Mouse (Mus musculus) erythroblast, adult 5-6 weeks (primary cell): ENCODE data around the gene Esrrb. TPM values are rescaled to one million over a fixed set of nuclear protein-coding genes. Genes with fewer than 3 reads are reported as not detected.

Experiments used
- ATAC-seq: replicated peaks from 2 replicates; pipeline ENCODE4 v1.8.0; 2016; ENCODE audit warnings: moderate number of reproducible peaks, mild to moderate bottlenecking, moderate TSS enrichment, inconsistent platforms; ENCODE audit not compliant: poor library complexity, low FRiP score, severe bottlenecking
- total RNA-seq, 2 experiments: library from RNA; stranded (forward) in 1 of 2; stranded (reverse) in 1 of 2; fragments of 150-400 nt in 1 of 2; fragments of 200-764, 138-1000 nt in 1 of 2; gene quantifications; 2 replicates each; pipeline versions ENCODE4 v1.2.3 to v1.2.4; 2015 to 2017; ENCODE audit warnings: low replicate concordance in 2 of 2

The Esrrb gene
- total RNA-seq, 2 experiments from 2014 or later: not detected

DNA sequence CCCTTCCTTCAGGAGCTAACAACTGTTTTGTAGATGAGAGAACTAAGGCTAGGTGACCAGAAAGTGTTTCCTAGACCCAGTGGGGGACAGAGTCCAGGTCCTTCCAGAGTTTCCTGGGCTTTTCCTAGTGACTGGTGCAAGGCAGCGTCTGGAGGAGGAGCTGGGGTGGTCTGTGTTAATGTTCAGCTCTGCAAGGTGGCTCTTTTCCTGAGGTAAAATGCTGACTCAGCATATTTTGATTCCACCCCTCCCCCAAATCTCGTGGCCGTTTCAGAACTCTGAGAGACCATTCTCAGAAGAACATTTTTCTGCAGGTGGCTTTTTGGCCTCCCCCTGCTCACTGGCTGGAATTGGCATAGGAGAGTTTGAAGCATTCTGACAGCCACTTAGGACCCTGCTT lies 127.1 kb downstream of the Esrrb start:
- no peak for ATAC-seq

DNA sequence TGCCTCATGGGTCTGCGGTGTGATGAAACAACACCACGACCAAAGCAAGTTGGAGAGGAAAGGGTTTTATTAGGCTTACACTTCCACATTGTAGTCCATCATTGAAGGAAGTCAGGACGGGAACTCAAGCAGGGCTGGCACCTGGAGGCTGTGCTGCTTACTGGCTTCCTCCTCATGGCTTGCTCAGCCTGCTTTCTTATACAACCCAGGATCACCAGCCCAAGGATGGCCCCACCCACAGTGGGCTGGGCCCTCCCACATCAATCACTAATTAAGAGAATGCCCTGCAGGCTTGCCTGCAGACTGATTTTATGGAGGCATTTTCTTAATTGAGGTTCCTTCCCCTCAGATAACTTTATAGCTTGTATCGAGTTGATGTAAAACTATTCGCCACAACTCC lies 129.1 kb downstream of the Esrrb start:
- no peak for ATAC-seq

DNA sequence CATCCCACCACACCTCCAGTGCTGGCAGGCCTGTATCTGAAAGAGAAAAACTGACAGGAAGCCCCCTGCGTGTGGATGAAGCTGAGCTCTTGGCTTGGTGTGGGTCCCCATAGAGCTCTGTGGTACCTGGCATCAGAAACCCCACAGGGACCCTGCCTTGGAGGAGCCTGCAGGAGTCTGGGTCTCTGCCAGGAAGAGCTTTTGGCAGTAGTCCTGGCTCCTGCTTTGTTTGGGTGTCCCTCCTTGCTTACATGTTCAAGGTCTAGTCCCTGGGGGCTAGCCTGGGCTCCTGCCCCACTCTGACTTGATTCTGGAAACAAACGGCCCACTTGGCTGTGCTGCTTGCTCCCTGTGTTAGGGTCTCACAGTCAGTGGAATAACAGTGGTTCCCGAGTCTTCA lies 130.6 kb downstream of the Esrrb start:
- ATAC-seq: no peak

DNA sequence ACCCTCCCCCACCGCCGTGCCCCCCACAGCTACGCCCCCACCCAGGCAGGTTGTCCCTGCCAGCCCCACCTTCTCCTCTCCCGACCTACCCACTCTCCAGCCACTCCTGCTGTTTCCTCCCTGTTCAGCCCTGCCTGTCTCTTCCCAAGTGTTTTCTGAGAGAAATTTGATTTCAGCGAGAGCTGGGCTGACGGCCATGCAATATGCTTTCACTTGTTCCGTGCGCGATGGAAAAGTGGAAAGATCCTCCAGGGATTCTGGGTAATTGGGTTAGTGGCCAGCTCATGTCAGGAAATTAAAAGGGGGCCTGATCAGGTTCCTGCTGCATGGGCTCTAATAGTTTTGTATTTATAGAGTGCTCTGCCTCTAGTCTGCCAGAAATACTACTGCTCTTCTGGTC lies 131.9 kb downstream of the Esrrb start:
- no peak for ATAC-seq

DNA sequence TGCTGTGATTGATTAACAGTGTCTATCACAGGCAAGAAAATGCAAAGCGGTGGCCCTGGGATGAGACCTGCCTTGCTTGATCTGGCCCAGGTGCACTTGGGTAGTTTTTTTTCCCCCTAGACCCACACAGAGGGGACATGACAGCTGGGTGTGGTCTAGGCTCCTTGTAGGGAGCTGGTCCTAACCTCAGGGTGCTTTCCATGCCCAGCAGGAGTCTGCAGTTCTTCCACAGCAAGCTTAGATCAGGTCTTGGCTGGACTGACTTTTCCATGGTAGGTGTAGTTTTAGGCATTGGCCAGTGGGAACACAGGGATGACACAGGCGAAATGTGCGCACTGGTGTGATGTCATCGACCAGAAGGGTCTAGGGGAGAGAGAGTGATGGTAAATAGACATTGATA lies 136.2 kb downstream of the Esrrb start:
- no peak for ATAC-seq

DNA sequence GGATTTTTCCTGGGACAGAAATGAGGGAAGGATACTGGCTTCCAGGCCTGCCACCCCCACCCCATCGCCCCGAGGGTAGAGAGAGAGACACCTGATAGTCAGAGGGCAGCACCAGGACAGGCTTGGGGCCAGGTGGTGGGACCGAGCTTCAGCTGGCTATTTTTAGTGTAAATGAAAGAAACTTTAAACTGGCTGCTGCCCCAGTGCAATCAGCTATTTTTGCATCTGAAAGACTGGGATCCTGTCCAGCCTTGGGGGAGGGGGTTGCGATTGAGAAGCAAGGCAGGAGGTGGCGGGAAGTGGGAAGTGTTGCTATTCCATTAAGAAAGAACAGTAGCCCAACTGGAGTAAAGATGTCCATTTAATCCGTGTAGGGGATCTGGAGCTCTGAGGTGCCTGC lies 137.8 kb downstream of the Esrrb start:
- no peak for ATAC-seq

DNA sequence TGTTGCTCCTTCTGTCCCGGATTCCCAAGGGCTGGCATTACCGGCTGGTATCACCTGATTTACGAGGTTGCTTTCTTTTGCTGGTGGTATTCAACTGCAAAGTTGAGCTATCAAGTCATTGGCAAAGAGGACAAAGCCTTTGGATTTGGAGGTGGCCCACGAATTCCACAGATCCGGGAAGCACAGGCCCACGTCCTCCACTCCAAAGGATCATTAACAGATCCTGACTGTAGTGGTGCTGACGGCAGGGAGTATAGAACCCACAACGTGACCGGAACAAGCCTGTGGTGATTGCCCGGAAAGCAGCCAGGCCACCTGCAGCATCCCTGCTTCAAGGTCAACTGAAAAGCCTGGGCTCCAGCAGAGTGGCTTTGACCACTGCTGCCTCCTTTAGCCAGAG lies 140.8 kb downstream of the Esrrb start:
- ATAC-seq: no peak

DNA sequence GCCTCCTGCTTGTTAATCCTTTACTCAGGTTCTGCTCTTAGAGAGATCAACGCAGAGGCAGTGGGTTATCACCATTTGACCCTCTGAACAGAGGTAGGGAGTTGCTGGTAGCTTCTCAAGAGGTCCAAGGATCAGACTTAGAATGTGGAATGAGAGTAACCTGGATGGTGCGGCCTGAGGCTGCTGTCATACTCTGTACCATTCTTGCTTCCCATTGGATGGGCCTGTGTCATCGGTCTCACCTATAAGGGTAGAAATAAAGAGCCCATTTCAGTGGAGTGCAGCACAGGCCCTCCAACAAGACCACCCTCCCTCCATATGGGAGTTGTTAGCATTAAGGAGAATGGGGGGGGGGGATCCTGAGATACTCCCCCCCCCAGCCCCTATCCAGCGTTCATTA lies 143.0 kb downstream of the Esrrb start:
- ATAC-seq: no peak

DNA sequence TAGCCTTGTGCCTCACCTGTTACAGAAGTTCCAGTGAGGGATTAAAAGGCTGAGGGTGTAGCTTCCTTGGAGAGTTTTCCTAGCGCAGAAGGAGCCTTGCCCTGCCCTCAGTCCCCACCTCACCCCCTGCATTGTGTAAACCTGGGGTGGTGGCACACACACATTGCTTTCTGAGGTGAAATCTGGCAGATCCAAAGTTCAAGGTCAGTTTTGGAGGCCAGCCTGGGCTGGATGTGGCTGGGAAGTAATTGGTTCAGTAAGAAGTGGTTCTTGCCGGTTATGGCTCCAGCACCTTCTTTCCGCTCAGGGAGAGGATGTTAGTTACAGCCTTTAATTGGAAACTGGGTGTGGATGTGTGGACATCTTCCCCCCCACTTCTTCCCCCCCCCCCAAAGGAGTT lies 143.4 kb downstream of the Esrrb start:
- no peak for ATAC-seq

DNA sequence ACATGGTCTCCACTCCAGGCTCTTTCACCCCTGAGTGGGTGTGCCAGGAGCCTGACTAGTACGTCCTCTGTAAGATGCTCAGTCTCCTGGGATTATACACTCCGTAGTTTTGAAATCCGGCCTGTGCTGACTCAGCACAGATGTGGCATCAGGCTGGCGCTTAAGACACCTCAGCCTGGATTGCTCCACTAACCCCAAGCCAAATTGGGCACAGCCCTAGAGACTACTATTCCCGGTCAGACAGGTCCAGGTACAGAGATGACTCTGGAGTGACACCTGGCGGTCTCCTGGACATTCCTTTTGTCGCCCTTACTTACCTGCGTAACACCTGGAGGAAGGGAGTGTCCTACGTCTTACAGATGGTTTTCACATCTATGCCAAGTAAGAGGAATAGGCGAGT lies 146.8 kb downstream of the Esrrb start:
- no peak for ATAC-seq

DNA sequence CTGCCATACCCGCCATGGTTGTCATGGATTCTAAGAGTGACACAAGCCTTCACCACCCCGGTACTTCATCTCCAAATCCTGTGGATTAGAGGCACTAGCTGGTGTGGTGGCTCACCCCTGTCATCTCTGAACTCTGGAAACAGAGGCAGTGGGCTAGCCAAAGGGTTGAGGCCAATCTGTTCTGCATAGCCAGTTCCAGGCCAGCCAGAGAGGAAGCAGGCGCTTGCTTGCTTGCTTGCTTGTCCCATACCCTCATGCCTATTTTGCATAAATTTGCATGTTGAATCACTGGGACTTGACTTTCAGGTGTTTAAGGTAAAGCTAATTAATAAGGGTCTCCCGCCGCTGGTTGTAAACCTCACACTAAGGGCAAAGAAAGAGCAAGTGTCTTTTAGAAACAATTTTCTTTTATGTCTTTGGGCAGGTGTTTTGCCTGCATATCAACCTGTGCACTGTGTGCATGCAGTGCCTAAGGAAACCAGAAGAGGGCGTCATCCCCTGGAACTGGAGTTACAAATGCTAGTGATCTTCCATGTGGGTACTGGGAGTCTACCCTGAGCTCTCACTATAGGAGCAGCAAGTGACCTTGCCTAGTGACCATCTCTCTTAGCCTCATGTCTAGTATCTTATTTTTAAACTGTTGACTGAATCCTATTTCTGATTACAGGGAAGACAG lies 147.5 kb downstream of the Esrrb start:
- no peak for ATAC-seq

DNA sequence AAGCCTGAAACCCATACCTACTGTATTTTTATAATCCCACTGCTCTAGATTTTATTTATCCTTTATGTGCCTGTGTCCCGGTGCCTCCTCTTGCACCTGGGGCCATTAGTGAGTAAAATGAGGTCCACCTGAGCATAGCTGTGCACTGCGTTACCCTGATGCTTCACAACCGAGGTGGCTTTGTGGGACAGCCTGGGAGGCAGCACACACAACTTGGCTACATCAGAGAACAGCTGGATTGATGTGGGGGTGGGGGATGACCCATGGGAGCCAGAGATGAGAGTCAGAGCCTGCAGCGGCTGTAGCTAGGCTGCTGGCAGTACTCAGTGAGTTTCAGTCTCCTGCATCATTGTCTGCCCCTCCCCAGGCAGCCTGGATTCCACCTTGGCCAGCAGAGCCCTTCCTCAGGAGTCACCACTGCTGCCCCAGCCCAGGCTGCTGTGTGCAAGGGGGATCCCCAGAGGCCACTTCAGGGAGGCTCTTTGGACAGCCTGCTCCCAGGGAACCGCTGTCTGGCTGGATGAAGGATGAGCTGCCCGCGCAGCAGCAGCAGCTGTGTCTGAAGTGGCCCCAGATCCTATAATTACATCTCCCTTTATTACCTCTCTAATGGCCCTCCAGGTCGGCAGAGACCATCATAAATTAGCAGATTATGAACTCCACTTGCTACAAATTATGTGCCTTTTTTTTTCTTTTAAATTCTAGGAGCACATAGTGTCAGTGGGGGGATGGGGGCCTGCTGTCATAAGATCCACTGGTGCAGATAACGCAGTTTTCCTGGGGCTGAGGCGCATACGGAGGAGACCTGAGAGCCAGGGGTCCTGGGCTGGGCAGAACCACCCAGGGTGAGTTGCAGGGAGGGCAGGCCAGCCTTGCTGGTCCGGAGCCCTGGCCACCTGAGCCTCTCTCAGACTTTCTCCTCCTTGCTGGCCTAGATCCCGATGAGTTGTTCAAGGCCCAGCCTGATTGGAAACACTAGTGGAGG lies 148.7 kb downstream of the Esrrb start:
- no peak for ATAC-seq

DNA sequence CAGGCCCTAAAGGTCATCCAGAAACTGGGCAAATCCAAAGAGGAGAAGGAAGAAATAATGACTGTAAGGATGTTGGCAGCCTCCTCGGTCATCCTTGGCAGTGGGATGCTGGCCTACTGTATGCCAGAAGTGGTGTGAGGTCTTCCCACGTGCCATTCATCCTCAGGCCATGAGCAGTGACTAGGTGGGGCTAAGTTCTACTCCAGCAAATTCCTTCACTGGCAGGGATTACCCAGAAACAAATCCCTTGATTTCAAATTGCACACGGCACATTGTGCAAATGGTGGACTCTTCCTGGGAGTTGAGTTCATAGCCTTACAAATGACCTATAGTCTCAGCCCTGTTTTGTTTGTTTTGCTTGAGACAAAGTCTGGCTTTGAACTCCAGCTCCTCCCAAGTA lies 151.4 kb downstream of the Esrrb start:
- ATAC-seq: no peak

DNA sequence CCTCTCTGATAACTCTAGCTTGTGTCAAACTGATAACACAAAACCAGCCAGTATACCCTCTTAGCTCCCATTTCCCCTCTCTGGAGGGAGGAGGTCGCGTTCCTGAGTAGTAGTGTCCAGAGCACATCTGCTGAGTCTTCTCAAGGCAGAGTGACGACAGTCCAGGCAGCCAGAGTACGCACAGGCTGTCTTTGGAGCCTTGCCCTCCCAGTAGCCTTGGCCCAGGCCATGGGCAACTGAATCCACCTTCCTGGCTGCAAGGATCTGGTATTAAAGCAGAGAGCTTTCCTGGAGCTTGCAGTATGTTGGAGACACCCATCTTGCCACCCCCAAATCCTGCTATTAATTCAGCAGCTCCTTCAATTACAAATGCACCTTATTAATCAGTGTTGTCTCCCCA lies 152.7 kb downstream of the Esrrb start:
- ATAC-seq: no peak

DNA sequence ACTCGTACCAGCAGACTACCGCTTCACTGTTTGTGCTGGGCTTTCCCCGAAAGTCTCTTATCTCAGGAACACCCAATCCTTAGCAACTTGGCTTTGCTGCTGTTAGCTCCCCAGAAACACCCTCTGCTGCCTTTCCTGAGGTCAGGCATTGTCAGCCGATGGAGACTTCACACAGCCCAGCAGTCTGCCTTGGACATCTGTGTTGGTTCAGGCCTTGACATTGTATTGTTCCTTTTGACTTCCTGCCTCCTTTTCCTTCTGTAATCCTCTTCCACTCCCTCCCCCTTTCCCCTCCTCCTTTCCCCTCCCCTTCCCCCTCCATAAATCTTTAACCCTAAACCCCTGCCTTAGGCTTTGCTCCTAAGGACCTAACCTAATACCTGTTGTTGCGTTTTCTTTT lies 155.7 kb downstream of the Esrrb start:
- ATAC-seq: no peak

DNA sequence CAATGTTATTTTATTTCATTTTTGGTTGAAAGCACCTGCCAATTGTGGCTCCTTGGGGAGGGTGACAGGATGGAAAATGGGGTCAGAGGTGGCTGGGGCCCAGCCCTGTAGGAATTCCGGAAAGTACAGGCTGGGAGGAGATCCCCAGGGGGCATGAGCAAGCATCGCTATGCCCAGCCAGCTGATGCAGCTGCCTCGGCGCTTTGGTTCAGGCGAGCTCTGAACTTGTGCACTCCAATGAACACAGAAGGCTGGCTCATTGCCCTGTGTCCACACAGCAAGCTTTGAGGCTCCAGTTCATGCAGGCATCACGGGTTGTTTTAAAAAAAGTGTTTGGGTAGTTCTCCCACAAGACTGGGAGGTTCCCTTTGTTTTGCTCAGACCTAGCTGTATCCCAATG lies 156.8 kb downstream of the Esrrb start:
- ATAC-seq: no peak

DNA sequence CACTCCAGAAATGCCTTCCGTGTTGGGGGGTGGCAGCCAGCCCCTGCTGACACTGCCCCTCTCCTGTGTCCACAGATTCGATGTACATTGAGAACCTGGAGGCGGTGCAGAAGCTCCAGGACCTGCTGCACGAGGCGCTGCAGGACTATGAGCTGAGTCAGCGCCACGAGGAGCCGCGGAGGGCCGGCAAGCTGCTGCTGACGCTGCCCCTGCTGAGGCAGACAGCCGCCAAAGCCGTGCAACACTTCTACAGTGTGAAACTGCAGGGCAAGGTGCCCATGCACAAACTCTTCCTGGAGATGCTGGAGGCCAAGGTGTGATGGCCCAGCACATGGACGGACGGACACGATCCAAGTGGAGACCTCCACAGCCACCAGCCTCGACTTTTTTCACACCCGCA lies 157.8 kb downstream of the Esrrb start:
- no peak for ATAC-seq

DNA sequence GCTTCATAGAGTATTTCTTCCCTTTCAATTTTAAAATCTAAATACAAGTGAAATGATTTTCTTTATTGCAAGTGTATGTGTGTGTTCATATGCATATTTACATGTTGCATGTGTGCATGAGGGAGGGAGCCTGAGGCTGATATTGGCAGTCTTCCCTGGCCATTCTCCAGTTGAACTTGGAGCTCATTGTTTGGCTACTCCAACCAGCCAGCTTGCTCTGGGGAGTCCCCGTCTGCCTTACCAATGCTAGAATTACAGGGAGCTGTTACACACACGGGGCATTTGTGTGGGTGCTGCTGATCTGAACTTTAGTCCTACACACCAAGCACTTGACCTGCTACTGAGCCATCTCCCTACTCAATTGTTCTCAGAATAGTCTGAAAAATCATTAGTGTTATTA lies 173.4 kb downstream of the Esrrb start:
- ATAC-seq: no peak

DNA sequence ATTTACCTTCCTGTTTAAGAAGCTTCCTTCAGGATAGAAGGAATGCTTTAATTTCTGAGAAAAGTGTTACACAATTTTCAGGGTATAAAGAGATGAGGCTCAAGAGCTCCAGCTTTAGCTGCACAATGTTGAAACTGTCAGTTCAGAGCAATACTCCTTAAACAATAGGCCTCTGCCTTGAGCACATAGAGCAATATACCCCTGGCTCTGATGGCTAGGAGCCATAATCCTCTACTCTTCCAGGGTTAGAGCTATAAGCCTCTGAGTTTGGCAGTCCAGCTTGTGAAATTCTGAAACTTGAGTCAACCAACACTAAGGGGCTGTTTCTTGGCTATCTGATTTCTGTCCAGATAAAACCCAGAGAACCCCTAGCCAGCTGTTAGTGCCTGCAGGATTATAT lies 176.9 kb downstream of the Esrrb start:
- ATAC-seq: no peak

DNA sequence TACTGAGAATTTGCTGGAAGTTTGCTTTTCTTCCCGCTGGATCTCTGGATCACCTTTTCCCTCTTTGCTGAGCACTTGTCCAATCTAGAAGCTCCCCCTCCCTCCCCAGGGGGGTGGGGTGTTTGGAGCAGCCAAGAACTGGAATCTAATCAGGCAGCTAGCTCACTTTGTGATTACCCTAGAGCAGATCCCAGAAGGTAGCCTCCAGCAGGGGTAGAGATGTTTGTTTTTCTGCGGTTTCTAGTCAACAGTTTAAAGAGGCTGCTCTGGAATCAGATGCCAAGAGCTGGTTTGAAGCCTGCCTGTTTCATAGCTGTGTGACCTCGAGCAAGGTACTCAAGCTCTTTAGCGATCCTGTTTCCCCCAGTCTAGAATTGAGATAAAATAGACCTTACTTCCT lies 177.8 kb downstream of the Esrrb start:
- no peak for ATAC-seq

DNA sequence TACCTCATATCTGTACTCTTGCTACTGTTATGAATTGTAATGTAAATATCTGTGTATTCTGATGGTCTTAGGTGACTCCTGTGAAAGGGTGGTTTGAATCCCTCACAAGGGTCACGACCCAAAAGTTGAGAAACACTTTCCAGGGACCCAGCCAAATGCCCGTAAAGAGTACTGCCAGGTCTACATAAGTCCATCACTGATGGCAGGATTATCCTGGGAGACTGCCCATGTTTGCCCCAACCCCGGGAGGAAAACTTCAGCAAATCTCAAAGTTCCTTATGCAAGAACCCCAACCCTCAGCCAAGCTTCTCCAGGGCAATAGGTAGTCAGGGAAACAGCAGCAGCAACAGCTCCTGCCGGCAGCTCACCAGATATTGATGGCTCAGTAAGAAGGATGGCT lies 178.6 kb downstream of the Esrrb start:
- ATAC-seq: no peak
